Mouse (Mus musculus): ENCODE data around the gene Trappc2l.

DNA sequence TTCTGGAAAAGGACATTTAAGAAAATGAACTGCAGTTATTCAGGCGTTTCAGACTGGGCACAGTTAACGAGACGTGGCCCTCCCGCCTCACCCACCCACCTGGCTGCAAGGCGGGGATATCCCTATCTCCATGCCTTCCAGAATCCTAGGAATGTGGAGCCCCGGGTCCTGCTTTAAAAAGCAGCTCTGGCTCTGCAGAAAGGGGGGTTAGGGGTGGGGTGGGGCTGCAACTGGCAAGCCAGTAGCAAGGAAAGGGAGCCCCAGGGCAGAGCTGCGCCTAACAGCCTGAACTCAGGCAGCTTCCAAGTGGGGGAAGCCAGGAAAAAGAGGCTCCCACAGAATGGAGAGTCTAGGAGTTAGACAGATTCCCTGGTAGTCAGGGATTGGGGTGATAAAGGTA is 32.2 kb upstream of the Trappc2l start:
- TF ChIP-seq POLR2A (IDR thresholded peaks at IDR 0.05; ENCODE audit: low read depth, low read length) (no peak), CTCF (conservative IDR thresholded peaks at IDR 0.05; ENCODE audit: insufficient read depth, insufficient read length, low read depth, low read length) (no peak)
